Mouse (Mus musculus) olfactory bulb, adult 2 months (tissue): ENCODE measurements at regions not wholly inside any gene's neighbourhood (a gene's known extent, or its start where the extent isn't known, plus 50 kb on each side); places are given as distances from the start of the nearest gene placed in this dataset.

Experiments used
- CTCF ChIP-seq: fragments of 200-500 bp; IDR thresholded peaks from 2 replicates; pipeline ENCODE4 v1.5.1; 2012; ENCODE audit warnings: low read depth, mild to moderate bottlenecking, low read length, moderate library complexity; ENCODE audit not compliant: insufficient read depth
- POLR2A ChIP-seq: fragments of 200-500 bp; IDR thresholded peaks from 2 replicates; pipeline ENCODE4 v1.6.1; 2012; ENCODE audit warnings: mild to moderate bottlenecking, low read depth, low read length, moderate library complexity; ENCODE audit not compliant: insufficient read depth

DNA sequence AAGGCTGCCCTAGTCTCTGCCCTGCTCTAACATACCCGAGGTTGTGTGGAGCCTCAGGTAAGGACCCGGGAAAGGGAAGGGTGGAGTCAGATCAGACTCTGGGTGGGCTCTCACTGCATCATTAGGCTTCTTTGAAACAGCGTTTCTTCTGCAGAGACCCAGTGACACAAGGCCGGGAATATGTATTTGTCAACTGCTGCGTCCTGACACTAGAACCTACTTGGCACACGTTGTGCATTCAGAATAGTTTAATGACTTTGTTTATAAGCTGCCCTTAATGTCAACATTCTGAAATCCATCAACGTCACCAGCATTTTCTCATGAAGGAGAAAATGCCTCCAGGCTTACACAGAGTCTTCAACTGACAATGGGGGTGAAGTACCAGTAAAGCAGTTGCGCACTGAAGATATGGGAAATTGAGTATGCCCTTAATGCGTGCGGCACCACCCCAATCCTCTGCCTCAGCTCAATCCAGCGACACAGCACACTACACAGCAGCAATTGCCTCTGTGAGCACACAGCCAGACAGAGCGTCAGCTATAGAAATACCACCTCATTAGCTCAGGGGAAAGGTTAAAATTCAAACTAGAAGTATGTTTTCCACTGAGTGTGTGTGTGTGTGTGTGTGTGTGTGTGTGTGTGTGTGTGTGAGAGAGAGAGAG lies 152.7 kb upstream of the Spdye4c start:
- no peak for TF ChIP-seq POLR2A
- no peak for TF ChIP-seq CTCF
